Mouse (Mus musculus): ENCODE data around the gene Rab4a. TPM values are rescaled to one million over a fixed set of nuclear protein-coding genes. Genes with fewer than 3 reads are reported as not detected.

Rab4a gene
- polyA plus RNA-seq, 1 experiment from 2014 or later, result 30.1 TPM

DNA sequence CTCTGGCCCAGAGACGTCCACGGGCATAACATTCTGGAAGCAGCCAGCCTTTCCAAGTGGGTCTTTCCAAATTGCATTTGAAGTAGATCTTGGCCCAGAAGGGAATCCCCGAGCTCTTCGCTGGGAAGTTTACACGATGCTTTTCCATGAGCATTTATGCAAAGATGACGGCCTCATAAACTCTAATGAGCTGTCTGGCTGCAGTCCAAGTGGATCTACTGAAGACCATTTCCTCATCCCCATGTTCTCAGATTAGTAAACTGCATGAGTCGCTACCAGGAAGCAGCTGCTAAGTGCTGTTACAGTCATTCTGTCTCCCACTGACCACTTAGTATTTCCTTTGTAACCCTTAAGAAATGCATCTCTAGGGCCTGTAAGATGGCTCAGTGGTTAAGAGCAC is 42.4 kb upstream of the Rab4a start:
- DNase-seq (peak; percentile 97), ATAC-seq (ENCODE audit: insufficient read depth) (peak; percentile 45)
- no peak overlapping the region for H3K9ac ChIP-seq
- no peak overlapping the region for H3K4me2 ChIP-seq
- 0 out of 2 replicates have a peak, but pooled peaks cover 3% of the 10 kb centered on the region for H3K27me3 ChIP-seq (ENCODE audit: insufficient read depth, low read length)
- H3K9me3 ChIP-seq (ENCODE audit: low read depth, low read length), result no peaks in the 10 kb centered on the region
- H3K27ac ChIP-seq (ENCODE audit: low read depth), result peak overlapping the region; percentile 74
- TF ChIP-seq CTCF (IDR thresholded peaks at IDR 0.05; ENCODE audit: low read depth), result no peak
- H3K4me3 ChIP-seq (ENCODE audit: low read depth, low read length), result no peak overlapping the region
- peaks cover 35% of the 10 kb centered on the region for H3K4me1 ChIP-seq (ENCODE audit: insufficient read depth)
- no peaks in the 10 kb centered on the region for H3K36me3 ChIP-seq (ENCODE audit: insufficient read depth)
- 25% methylated on average over 7 of the region's 7 CpGs for whole genome bisulfite sequencing

DNA sequence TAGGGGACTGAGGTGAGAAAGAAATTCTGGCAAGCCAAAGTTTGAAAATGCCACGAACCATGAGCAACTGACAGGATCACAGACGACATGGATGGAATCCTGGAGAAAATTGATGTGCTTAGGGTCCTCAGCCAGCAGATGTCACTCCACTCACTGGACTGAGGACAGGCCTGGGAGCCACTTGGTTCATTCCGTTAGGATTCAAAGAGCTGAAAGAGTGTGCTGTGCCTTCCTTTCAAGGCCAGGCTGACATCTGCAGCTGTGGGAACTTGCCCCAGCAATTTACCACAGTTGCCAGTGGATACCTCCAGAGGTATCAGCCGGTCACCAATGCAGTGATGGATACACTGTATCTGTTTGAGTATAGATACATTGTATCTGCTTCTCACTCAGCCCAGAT is 41.1 kb upstream of the Rab4a start:
- peaks cover 35% of the 10 kb centered on the region for H3K4me1 ChIP-seq (ENCODE audit: insufficient read depth)
- peak; percentile 56 for TF ChIP-seq CTCF (IDR thresholded peaks at IDR 0.05; ENCODE audit: low read depth)

DNA sequence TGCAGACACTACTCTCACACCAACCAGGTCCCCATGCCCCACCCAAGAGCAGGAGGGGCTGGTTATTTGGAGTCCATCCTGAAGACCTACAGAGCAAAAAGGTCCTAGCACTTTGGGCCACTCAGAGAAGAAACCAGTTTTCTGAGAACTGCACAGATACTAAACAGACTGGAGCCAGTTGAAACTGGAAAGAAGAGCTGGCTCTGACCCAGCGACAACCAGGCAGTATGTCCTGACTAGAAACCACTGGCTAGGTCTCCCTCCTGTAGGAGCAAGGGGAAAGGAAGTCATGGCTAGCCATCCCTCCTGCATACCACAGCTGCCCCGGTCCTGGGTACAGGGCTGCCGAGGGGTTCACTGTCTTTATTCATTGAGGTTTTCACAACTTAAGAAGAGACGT is 39.3 kb upstream of the Rab4a start:
- no peak overlapping the region for H3K4me2 ChIP-seq
- no peak overlapping the region for H3K9ac ChIP-seq
- peaks cover 25% of the 10 kb centered on the region for H3K4me1 ChIP-seq (ENCODE audit: insufficient read depth)
- 0 out of 2 replicates have a peak, but pooled peaks cover 3% of the 10 kb centered on the region for H3K27me3 ChIP-seq (ENCODE audit: insufficient read depth, low read length)
- no peaks in the 10 kb centered on the region for H3K9me3 ChIP-seq (ENCODE audit: low read depth, low read length)
- no peaks in the 10 kb centered on the region for H3K36me3 ChIP-seq (ENCODE audit: insufficient read depth)
- H3K4me3 ChIP-seq (ENCODE audit: low read depth, low read length), result no peak overlapping the region
- WGBS, result 77% methylated on average over 4 of the region's 4 CpGs
- no peak overlapping the region for H3K27ac ChIP-seq (ENCODE audit: low read depth)
- ATAC-seq (ENCODE audit: insufficient read depth) (no peak), DNase-seq (no peak)
- no peak for TF ChIP-seq CTCF (IDR thresholded peaks at IDR 0.05; ENCODE audit: low read depth)

More for the DNA sequence above, 41.1 kb upstream of the Rab4a start:
- Histone ChIP-seq H3K27ac (ENCODE audit: low read depth) (no peak overlapping the region), H3K4me3 (ENCODE audit: low read depth, low read length) (no peak overlapping the region), H3K27me3 (ENCODE audit: insufficient read depth, low read length) (0 out of 2 replicates have a peak, but pooled peaks cover 3% of the 10 kb centered on the region), H3K4me2 (no peak overlapping the region), H3K9ac (no peak overlapping the region), H3K9me3 (ENCODE audit: low read depth, low read length) (no peaks in the 10 kb centered on the region), H3K36me3 (ENCODE audit: insufficient read depth) (no peaks in the 10 kb centered on the region)
- DNase-seq (peak; percentile 63), ATAC-seq (ENCODE audit: insufficient read depth) (no peak)
- 44% methylated on average over 4 of the region's 4 CpGs for WGBS

DNA sequence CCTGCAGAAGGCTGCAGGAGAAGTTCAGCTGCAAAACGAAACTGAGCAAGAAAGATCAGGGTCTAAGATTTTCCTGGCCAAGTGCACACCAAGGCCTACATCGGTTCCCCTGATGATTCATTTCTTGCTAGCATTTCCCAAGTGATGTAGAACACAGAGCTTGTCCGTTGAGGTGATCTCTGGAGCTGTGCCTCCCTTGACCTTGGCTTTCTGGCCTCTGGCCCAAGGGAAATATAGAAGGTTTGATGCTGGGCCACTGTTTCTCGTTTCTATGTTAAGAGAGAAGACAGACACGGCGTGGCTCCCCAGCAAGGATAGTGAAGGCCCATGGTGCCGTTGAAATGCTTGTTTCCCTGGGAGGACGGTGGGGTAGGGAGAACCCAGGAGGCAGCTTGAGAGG is 37.9 kb upstream of the Rab4a start:
- TF ChIP-seq CTCF (IDR thresholded peaks at IDR 0.05; ENCODE audit: low read depth), result no peak
- Histone ChIP-seq H3K9ac (no peak overlapping the region; the same call in 1 of the 2 replicates), H3K27me3 (ENCODE audit: insufficient read depth, low read length) (0 out of 2 replicates have a peak, but pooled peaks cover 3% of the 10 kb centered on the region), H3K9me3 (ENCODE audit: low read depth, low read length) (no peaks in the 10 kb centered on the region), H3K4me3 (ENCODE audit: low read depth, low read length) (no peak overlapping the region), H3K4me1 (ENCODE audit: insufficient read depth) (peaks cover 12% of the 10 kb centered on the region), H3K4me2 (no peak overlapping the region), H3K27ac (ENCODE audit: low read depth) (no peak overlapping the region), H3K36me3 (ENCODE audit: insufficient read depth) (no peaks in the 10 kb centered on the region)
- DNase-seq (no peak), ATAC-seq (ENCODE audit: insufficient read depth) (no peak)
- WGBS, result 78% methylated on average over 8 of the region's 8 CpGs

DNA sequence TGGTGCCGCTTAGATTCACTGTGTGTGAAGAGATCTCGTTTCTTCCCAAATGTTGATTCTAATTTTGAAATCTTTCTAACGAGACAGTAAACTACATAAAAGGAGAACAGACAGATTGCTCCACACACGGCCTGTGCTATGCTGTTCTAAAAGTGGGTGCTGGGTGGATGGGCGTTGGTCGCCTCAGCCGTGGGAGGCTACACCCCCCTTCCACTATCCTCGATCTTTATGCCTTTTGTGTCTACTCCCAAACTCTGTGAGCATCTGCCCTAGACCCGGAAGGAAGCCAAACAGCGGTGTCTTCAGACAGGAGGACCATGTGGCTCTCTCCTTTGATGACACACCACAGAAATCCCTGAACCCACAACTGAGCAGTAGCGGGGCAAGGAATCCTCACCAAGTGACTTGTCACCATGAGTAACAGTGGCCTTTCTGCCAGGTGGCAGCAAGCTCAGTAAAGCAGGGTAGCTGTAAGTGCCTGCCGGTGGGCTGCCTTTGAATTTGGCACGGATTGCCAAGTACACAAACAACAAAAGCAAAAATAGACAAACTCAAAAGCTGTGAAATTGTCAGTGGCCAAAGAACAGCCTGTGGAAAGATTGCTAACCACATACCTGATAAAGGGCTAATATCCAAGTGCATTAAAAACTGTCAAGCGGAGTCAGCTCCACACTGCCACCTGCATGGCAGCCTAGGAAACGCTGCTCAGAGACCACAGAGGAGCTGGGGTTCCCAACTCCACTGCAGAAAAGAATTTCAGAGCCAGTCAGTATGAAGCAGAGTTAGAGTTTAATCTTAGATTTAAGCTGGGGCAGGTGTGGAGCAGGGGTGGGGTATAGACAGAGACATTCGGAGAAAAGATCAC is 37.1 kb upstream of the Rab4a start:
- Histone ChIP-seq H3K27ac (ENCODE audit: low read depth) (no peak overlapping the region), H3K9ac (no peak overlapping the region)
- WGBS, result 61% methylated on average over 16 of the region's 16 CpGs

DNA sequence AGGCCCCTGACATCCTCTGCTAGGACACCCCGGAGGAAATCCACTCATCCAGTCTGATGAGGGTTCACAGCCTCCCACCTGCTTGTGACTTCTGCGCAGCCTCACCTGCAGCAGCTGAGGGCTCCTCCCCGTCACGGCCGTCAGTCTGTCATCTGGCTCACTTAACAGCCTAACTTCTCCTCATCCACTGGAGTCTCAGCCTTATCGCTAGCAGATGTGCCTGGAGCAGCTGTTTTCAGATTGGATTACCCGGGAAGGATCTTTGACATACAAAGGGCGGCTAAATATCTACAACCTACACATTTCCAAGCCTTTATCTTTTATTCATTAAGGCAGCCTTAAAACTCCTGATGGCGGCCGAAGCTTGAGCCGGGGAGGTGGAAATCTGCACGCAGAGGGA is 32.3 kb upstream of the Rab4a start:
- no peak overlapping the region for H3K9ac ChIP-seq
- no peak for TF ChIP-seq CTCF (IDR thresholded peaks at IDR 0.05; ENCODE audit: low read depth)
- DNase-seq, result no peak
- no peaks in the 10 kb centered on the region for H3K4me1 ChIP-seq (ENCODE audit: insufficient read depth)
- no peak overlapping the region for H3K4me2 ChIP-seq
- no peak overlapping the region for H3K4me3 ChIP-seq (ENCODE audit: low read depth, low read length)
- no peak for ATAC-seq (ENCODE audit: insufficient read depth)
- H3K27me3 ChIP-seq (ENCODE audit: insufficient read depth, low read length), result no peaks in the 10 kb centered on the region
- H3K36me3 ChIP-seq (ENCODE audit: insufficient read depth), result no peaks in the 10 kb centered on the region
- H3K27ac ChIP-seq (ENCODE audit: low read depth), result no peak overlapping the region
- H3K9me3 ChIP-seq (ENCODE audit: low read depth, low read length), result no peaks in the 10 kb centered on the region
- 51% methylated on average over 12 of the region's 12 CpGs for WGBS

More for the DNA sequence above, 37.1 kb upstream of the Rab4a start:
- ATAC-seq (ENCODE audit: insufficient read depth) (peak; percentile 35; the same call in 1 of the 2 replicates), DNase-seq (peak; percentile 88)
- Histone ChIP-seq H3K36me3 (ENCODE audit: insufficient read depth) (no peaks in the 10 kb centered on the region), H3K4me1 (ENCODE audit: insufficient read depth) (peaks cover 4% of the 10 kb centered on the region; the same call in 1 of the 2 replicates), H3K4me3 (ENCODE audit: low read depth, low read length) (no peak overlapping the region), H3K27me3 (ENCODE audit: insufficient read depth, low read length) (0 out of 2 replicates have a peak, but pooled peaks cover 3% of the 10 kb centered on the region), H3K9me3 (ENCODE audit: low read depth, low read length) (no peaks in the 10 kb centered on the region), H3K4me2 (no peak overlapping the region)
- TF ChIP-seq CTCF (IDR thresholded peaks at IDR 0.05; ENCODE audit: low read depth), result peak; percentile 87

DNA sequence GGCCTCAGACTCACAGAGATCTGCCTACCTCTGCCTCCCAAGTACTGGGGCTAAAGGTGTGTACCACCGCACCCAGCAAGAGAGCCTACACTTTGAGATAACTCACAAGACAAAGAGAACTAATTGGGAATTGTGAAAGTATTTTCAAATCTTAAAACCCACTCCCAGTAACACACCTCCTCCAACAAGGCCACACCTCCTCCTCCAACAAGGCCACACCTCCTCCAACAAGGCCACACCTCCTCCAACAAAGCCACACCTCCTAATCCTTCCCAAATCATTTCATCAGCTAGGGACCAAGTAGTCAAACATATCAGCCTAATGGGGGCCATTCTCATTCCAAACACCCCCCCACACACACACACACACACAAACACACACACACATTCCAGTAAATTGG is 31.3 kb upstream of the Rab4a start:
- ATAC-seq (ENCODE audit: insufficient read depth) (no peak), DNase-seq (no peak)
- Histone ChIP-seq H3K9me3 (ENCODE audit: low read depth, low read length) (no peaks in the 10 kb centered on the region), H3K4me2 (no peak overlapping the region), H3K4me1 (ENCODE audit: insufficient read depth) (no peaks in the 10 kb centered on the region), H3K27me3 (ENCODE audit: insufficient read depth, low read length) (no peaks in the 10 kb centered on the region), H3K4me3 (ENCODE audit: low read depth, low read length) (no peak overlapping the region), H3K9ac (no peak overlapping the region), H3K36me3 (ENCODE audit: insufficient read depth) (no peaks in the 10 kb centered on the region), H3K27ac (ENCODE audit: low read depth) (no peak overlapping the region)
- 92% methylated on average over 1 of the region's 1 CpGs for WGBS
- no peak for TF ChIP-seq CTCF (IDR thresholded peaks at IDR 0.05; ENCODE audit: low read depth)

All from lung, embryonic 14.5 days (tissue).